Mouse (Mus musculus) heart, adult 8-10 months (tissue): Measurements from ENCODE around the gene Gm21616. TPM values are rescaled to one million over a fixed set of nuclear protein-coding genes. Genes with fewer than 3 reads are reported as not detected.
"Not testable (repeated sequence)": the region's sequence is repeated elsewhere in the genome, so short reads cannot be mapped to it uniquely, and the experiment has no call there.

Experiments used
- DNase-seq: peaks from one replicate; pipeline ENCODE4 v3.0.0; 2022; ENCODE audit warnings: low spot score
- total RNA-seq, 4 experiments: library from RNA; stranded (reverse); gene quantifications; 2 replicates each; pipeline ENCODE4 v1.2.4; 2022

Gm21616 gene
- total RNA-seq, result not detected

DNA sequence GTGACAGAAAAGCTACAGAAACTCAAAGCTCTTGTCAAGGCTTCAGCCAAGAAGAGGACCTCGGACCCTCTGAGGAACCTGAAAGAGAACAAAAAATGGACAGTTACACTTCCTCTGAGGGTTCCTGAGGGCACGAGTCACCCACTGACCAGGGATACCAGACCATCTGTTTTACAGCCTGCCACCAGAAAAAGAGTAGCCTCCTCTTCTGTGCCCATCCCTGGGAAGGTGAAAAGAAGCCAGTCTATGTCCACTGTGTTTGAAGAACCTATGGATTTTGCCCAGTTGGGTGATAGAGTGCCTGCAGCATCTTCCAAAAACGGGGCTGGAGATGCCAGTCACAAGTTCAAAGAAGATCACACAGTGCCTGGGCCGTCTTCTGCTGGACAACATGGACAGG, at the start of gene Gm21616:
TSS of gene Gm21616 (plus strand) at position 301 of the 400 bp plus-strand sequence.
- DNase-seq, result not testable (repeated sequence)
